Mouse (Mus musculus) limb, embryonic 15.5 days (tissue): Measurements from ENCODE around the gene Tex45. TPM values are rescaled to one million over a fixed set of nuclear protein-coding genes. Genes with fewer than 3 reads are reported as not detected.
A peak's percentile ranks its signal among the peaks of the same experiment; 100 is the strongest.

Experiments
- ATAC-seq: fragments of 200-750 bp; cut with Nextera tagmentation; 2 replicates; pipeline ENCODE4 v1.8.0; 2017; ENCODE audit warnings: low read depth, moderate TSS enrichment; ENCODE audit not compliant: insufficient number of reproducible peaks, low FRiP score, low TSS enrichment
- H3K27ac ChIP-seq: fragments of 300-500 bp; sonication (generic); 2 replicates; pipeline ENCODE4 v1.5.1; 2015; ENCODE audit warnings: moderate library complexity, mild to moderate bottlenecking, inconsistent platforms
- H3K27me3 ChIP-seq: fragments of 300-500 bp; sonication (generic); 2 replicates; pipeline ENCODE4 v1.6.1; 2015; ENCODE audit warnings: inconsistent platforms
- H3K36me3 ChIP-seq: fragments of 300-500 bp; sonication (generic); 2 replicates; pipeline ENCODE4 v1.6.1; 2015; ENCODE audit warnings: inconsistent platforms
- H3K4me1 ChIP-seq: fragments of 300-500 bp; sonication (generic); 2 replicates; pipeline ENCODE4 v1.6.1; 2015; ENCODE audit warnings: inconsistent platforms
- H3K4me2 ChIP-seq: fragments of 300-500 bp; sonication (generic); 2 replicates; pipeline ENCODE4 v1.6.1; 2015; ENCODE audit warnings: mild to moderate bottlenecking, inconsistent platforms
- H3K4me3 ChIP-seq: fragments of 300-500 bp; sonication (generic); 2 replicates; pipeline ENCODE4 v1.5.1; 2015; ENCODE audit warnings: mild to moderate bottlenecking, inconsistent platforms
- H3K9ac ChIP-seq: fragments of 300-500 bp; sonication (generic); 2 replicates; pipeline ENCODE4 v1.6.1; 2015; ENCODE audit warnings: inconsistent platforms
- H3K9me3 ChIP-seq: fragments of 300-500 bp; sonication (generic); 2 replicates; pipeline ENCODE4 v1.6.1; 2016; ENCODE audit warnings: inconsistent platforms
- WGBS: fragments of 180-500 bp; shearing (Covaris S2); methylation state at CpG from one replicate; pipeline ENCODE4 v1.1.7; 2015; 5-methylcytosine and 5-hydroxymethylcytosine counted together
- polyA plus RNA-seq: library from polyadenylated mRNA; unstranded; fragments of >200 nt; fragmentation: Nextera tagmentation; extraction: Ambion mirVana; gene quantifications from 2 replicates; pipeline ENCODE4 v1.2.1, GENCODE M21; 2015

Tex45 gene
- polyA plus RNA-seq, 1 experiment from 2014 or later = not detected

DNA sequence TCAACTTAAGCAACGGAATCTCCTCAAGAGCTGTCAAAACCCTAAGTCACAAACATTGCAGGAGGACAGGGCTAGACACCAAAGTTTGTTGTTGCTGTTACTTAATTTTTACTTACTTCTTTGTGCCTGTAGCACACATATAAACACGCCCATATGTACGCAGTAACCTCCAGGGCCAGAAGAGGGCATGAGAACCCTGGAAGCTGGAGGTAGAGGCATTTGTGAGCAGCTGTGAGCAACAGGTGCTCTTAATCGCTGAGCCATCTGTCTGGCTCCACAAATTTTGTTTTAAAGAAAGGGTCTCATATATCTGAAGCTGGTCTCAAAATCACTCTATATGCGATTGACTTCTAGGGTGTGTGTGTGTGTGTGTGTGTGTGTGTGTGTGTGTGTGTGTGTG, 6.4 kb upstream of the Tex45 start:
- Histone ChIP-seq H3K36me3 (0 out of 2 replicates have a peak, but pooled peaks cover 8% of the 10 kb centered on the region), H3K27me3 (no peaks in the 10 kb centered on the region), H3K9ac (no peak overlapping the region), H3K4me3 (no peak overlapping the region), H3K4me1 (peaks cover 8% of the 10 kb centered on the region; the same call in 1 of the 2 replicates), H3K4me2 (no peak overlapping the region), H3K27ac (0 out of 2 replicates have a peak overlapping the region, but pooled peaks have one; percentile 11), H3K9me3 (no peaks in the 10 kb centered on the region)
- no peak for ATAC-seq
- WGBS = 50% methylated on average over 5 of the region's 5 CpGs

DNA sequence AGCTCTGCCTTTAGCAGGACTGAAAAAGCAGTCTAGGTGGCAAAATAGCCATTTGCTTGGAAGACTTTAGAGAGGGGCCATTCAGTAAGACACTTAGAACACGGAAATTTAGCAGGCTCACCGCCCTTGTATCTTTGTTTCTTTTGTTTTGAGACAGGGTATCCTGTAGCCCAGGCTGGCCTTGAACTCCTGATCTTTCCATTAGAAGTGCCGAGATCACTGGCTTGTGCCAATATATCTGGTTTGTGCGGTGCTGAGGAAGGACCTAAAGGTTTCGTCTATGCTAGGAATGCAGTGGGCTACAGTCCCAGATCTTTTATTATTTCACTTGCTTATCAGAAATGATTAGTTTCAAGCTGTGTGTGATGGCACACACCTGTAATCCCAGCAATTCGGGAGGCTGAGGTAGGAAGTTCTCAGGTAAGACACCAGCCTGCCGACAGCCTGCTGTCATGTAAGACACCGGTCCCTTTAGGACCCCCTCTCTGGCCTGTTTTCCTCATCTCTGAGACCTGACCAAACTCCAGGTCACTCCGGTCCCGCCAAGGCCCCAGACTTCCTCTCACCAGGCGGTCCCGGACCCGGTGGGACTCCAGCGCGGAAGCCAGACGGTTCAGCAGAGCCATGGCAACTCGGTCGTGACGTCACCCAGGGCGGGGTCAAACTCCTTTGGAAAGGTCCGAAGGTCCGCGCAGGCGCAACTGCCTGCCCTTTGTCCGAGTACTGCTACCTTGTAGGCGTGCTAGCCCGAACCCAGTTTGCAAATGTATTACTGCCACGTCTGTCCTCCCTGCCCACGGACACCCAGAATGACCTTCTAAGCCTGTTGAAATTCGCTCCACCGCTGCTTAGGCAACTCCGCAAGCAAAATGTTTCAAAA, 3.4 kb upstream of the Tex45 start, which contains the start of gene Pex11g:
Gene Pex11g (minus strand): TSS at position 675 of the 880 bp plus-strand sequence.
- peak; percentile 85 for ATAC-seq
- Histone ChIP-seq H3K27me3 (no peaks in the 10 kb centered on the region), H3K4me2 (peak within 1 kb of the TSS; percentile 75), H3K9ac (peak within 1 kb of the TSS; percentile 45), H3K9me3 (no peaks in the 10 kb centered on the region), H3K4me3 (peak within 1 kb of the TSS; percentile 56), H3K27ac (peak within 1 kb of the TSS; percentile 82), H3K36me3 (no peaks in the 10 kb centered on the region), H3K4me1 (peaks cover 8% of the 10 kb centered on the region; the same call in 1 of the 2 replicates)
- WGBS = 6% methylated on average over 32 of the region's 32 CpGs

DNA sequence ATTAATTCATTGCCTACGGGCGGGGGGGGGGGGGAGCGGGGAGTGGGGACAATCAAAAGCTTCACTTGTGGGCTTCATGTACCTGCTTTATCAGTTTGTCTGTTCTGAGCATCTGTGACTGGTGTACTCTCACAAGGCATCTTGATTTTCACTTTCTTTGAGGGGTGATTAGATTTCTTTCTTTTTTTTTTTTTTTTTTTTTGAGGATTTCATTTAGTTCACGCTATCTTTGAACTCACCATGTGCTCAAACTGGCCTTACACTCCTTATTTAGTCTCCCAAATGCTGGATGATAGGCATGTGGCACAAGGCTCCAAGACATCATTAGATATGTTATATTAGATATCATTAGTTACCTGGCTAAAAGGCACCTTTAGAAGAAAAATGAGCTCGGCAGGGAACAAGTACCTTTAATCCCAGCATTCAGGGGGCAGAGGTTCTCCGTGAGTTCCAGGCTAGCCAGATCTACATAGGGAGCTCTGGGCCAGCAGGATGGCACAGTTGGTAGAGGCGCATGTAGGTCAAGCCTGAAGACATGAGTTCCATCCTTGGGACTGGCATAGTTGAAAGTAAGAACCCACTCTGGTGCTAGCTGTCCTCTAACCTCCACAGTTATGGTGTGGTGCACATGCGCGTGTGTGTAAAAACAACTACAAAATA, 2.6 kb upstream of the Tex45 start:
- no peaks in the 10 kb centered on the region for H3K36me3 ChIP-seq
- peak overlapping the region; percentile 75 for H3K4me2 ChIP-seq
- H3K27me3 ChIP-seq = no peaks in the 10 kb centered on the region
- H3K9ac ChIP-seq = peak overlapping the region; percentile 45; the same call in 1 of the 2 replicates
- H3K9me3 ChIP-seq = no peaks in the 10 kb centered on the region
- peak overlapping the region; percentile 82 for H3K27ac ChIP-seq
- H3K4me1 ChIP-seq = peaks cover 8% of the 10 kb centered on the region; the same call in 1 of the 2 replicates
- ATAC-seq = no peak
- H3K4me3 ChIP-seq = peak overlapping the region; percentile 56
- 54% methylated on average over 9 of the region's 9 CpGs for WGBS

DNA sequence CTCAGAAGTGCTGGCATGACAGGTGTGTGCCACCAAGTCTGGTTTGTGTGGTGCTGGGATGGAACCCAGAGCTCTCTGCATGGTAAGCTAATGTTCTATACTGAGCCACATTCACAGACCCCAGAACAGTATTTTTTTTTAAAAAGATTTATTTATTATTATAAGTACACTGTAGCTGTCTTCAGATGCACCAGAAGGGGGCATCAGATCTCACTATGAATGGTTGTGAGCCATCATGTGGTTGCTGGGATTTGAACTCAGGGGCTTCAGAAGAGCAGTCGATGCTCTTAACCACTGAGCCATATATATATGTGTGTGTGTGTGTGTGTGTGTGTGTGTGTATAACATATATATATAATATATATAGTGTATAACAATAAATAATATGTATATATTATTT, 1.8 kb upstream of the Tex45 start:
- ATAC-seq = no peak
- 94% methylated on average over 1 of the region's 1 CpGs for WGBS
- Histone ChIP-seq H3K4me3 (no peak overlapping the region), H3K9ac (no peak overlapping the region), H3K36me3 (no peaks in the 10 kb centered on the region), H3K27me3 (no peaks in the 10 kb centered on the region), H3K27ac (no peak overlapping the region), H3K4me1 (peaks cover 8% of the 10 kb centered on the region; the same call in 1 of the 2 replicates), H3K4me2 (no peak overlapping the region), H3K9me3 (no peaks in the 10 kb centered on the region)

DNA sequence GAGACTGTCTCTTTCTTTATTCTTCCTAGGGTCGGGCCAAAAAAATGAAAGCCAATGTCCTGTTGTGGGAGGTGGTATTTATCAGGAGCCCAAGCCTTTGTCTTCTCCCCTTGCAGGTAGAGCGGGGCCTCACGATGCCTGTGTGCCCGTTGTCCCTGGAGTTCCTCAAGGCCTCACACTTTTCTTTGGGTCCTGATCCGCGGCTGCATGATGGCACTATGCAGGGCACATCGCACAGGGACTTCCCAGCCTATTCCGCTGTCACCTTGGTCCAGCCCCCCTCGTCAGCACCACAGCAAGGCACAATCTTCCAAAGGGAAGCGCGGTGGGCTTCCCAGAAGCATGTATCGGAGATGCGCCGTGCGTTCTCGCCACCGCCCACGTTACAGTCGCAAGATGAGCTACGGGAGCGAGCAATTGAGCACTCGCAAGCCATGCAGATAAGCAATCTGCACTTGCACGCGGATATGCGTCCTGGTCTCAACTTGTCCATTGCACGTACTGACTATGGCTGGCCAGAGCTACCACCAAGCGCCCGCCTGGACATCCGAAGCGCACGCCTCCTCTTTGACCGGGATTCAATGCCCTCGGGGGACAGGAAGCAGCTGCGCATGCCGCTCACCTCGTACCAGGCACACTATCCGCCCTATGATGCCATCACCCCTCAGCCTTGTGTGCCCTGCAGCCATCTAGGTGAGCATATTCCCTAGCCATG, 5.2 kb downstream of the Tex45 start:
- ATAC-seq = no peak
- Histone ChIP-seq H3K4me3 (peak overlapping the region; percentile 20), H3K4me2 (peak overlapping the region; percentile 42), H3K27me3 (peaks cover 12% of the 10 kb centered on the region), H3K4me1 (0 out of 2 replicates have a peak, but pooled peaks cover 3% of the 10 kb centered on the region), H3K9me3 (no peaks in the 10 kb centered on the region), H3K27ac (no peak overlapping the region), H3K9ac (no peak overlapping the region), H3K36me3 (no peaks in the 10 kb centered on the region)
- WGBS = 24% methylated on average over 37 of the region's 37 CpGs

DNA sequence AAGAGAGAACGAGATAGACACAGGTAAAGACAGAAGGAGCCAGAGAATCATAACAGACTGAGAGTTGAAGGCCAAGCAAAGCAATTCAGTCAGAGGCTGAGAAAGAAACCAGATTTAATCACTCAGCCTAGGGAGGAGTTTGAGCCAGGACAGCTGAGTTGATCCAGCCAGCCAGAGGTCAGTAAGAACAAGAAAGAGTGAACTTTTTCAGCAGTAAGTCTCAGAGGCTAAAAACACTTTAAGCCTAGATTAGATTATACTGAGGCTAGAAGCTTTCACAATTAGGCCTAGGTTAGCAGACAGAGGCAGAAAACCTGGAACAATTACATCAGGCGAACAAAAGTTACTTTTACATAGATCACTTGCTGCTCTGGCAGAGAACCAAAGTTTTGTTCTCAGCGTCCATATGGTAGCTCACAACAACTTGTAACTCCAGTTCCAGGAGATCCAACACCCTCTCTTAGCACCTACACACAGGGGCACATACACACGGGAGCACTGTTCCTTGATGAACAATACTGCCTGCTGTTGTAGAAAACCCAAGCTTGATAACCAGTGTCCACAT, 9.6 kb downstream of the Tex45 start:
- Histone ChIP-seq H3K4me1 (0 out of 2 replicates have a peak, but pooled peaks cover 3% of the 10 kb centered on the region), H3K9me3 (no peaks in the 10 kb centered on the region), H3K36me3 (no peaks in the 10 kb centered on the region), H3K27me3 (peaks cover 10% of the 10 kb centered on the region), H3K27ac (no peak overlapping the region), H3K9ac (no peak overlapping the region), H3K4me2 (no peak overlapping the region), H3K4me3 (no peak overlapping the region)
- no peak for ATAC-seq
- 66% methylated on average over 4 of the region's 4 CpGs for WGBS

DNA sequence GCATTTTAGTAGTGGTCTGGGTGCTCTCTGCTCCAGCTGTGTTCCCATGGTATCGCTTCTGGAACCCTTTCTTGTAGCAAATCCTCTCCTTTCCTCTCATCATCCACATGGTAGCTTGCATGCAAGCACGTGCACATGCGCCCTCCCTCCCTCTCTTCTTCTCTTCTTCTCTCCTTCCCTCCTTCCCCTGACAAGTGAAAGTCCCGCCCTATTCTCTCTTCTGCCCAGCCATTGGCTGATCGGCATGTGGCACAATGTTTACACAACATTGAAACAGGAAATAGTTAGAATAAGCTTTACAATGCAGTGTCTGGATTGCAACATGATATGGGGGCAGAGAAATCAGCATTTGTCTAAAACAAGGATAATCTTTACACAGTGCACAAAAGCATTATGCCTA, 10.9 kb downstream of the Tex45 start:
- no peak overlapping the region for H3K4me3 ChIP-seq
- no peak overlapping the region for H3K4me2 ChIP-seq
- no peak overlapping the region for H3K9ac ChIP-seq
- no peaks in the 10 kb centered on the region for H3K36me3 ChIP-seq
- no peaks in the 10 kb centered on the region for H3K4me1 ChIP-seq
- no peaks in the 10 kb centered on the region for H3K27me3 ChIP-seq
- WGBS = 64% methylated on average over 5 of the region's 5 CpGs
- no peak overlapping the region for H3K27ac ChIP-seq
- no peaks in the 10 kb centered on the region for H3K9me3 ChIP-seq
- no peak for ATAC-seq

DNA sequence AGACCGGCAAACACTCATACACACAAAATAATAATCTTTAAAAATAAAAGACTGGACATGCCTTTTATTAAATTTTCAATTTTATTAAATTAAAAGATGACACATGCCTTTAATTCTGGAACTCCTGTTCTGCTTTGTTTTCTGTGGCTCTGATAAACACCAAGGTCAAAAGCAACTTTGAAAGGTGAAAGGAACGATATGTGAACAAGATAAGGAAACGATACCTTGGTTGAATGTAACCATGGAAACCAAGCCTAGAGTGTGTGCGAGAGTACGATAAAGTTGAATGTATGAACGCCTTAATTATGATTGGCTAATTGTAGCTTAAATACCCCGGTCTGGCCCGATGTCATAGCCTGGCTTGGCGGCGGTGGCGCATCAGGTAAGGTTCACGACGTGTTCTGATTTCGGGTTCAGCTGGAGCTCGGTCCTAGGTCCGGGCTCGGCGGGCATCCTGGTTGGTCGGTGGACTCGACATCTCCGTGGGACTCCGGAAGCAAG, 11.6 kb downstream of the Tex45 start:
- ATAC-seq = no peak
- H3K4me2 ChIP-seq = no peak overlapping the region
- H3K4me1 ChIP-seq = no peaks in the 10 kb centered on the region
- H3K9ac ChIP-seq = no peak overlapping the region
- H3K9me3 ChIP-seq = no peaks in the 10 kb centered on the region
- no peak overlapping the region for H3K27ac ChIP-seq
- H3K4me3 ChIP-seq = no peak overlapping the region
- no peaks in the 10 kb centered on the region for H3K27me3 ChIP-seq
- WGBS = 85% methylated on average over 22 of the region's 22 CpGs
- no peaks in the 10 kb centered on the region for H3K36me3 ChIP-seq

DNA sequence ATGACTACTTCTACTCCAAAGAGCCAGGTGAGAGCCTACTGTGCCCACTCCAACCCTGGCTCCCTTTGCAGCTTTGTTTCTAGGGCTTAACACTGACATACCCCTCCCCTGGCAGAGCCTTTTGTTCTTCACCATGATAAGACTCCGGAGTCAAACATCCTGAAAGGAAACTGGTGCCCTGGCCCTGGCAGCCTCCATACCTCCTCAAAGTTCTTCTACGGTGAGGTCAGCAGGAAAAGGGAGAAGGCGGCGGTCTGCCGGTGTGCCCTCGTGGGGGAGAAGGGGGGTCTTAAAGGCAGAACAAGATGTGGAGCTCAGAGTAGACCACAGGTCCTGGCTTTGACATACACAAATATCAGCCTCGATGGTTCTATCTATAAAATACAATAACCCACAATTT, 12.9 kb downstream of the Tex45 start:
- Histone ChIP-seq H3K9ac (no peak overlapping the region), H3K27me3 (no peaks in the 10 kb centered on the region), H3K4me1 (no peaks in the 10 kb centered on the region), H3K4me3 (no peak overlapping the region), H3K9me3 (no peaks in the 10 kb centered on the region), H3K27ac (no peak overlapping the region), H3K36me3 (no peaks in the 10 kb centered on the region), H3K4me2 (no peak overlapping the region)
- ATAC-seq = no peak
- WGBS = 73% methylated on average over 7 of the region's 7 CpGs

DNA sequence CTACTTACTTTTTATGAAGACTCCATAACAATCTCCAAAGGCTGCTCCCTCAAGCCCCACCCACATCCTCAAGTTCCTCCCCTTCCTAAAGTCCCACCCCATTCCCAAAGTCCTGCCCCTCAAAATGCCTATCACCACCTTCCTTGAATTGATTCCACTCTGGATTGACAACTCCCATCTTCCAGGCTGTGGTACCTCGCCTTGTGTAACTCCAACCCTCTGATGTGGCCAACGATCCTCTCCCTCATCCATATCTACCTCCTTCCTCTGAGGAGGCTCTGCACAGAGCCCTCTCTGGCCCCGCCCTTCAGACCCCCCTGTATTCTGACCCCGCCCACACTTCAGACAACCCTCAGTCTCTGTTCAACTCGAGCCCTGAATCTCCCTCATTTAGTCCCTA, 14.5 kb downstream of the Tex45 start:
- no peak overlapping the region for H3K4me2 ChIP-seq
- ATAC-seq = no peak
- H3K9ac ChIP-seq = no peak overlapping the region
- H3K27ac ChIP-seq = no peak overlapping the region
- no peak overlapping the region for H3K4me3 ChIP-seq
- 24% methylated on average over 5 of the region's 5 CpGs for WGBS
- H3K36me3 ChIP-seq = no peaks in the 10 kb centered on the region
- H3K4me1 ChIP-seq = no peaks in the 10 kb centered on the region
- H3K9me3 ChIP-seq = no peaks in the 10 kb centered on the region
- no peaks in the 10 kb centered on the region for H3K27me3 ChIP-seq
